Mouse (Mus musculus): Measurements from ENCODE around the gene Fkbp11. TPM values are rescaled to one million over a fixed set of nuclear protein-coding genes. Genes with fewer than 3 reads are reported as not detected.

The Fkbp11 gene
- total RNA-seq, 2 experiments from 2014 or later, result 5.5 to 6.9 TPM

Other genes starting within 250 kb of the Fkbp11 start
- not detected in 2 replicates for gene Lalba, start 245.5 kb downstream of the Fkbp11 start, total RNA-seq (2014; fragmentation: Nextera tagmentation)
- gene Lalba, start 245.5 kb downstream of the Fkbp11 start, total RNA-seq (2017), result not detected in 2 replicates
- gene Olfr279, start 235.8 kb downstream of the Fkbp11 start, total RNA-seq (2014; fragmentation: Nextera tagmentation), result not detected in 2 replicates
- gene Olfr279, start 235.8 kb downstream of the Fkbp11 start, total RNA-seq (2017), result not detected in 2 replicates
- 68.9 and 73.0 TPM in 2 replicates for gene Kansl2, start 193.9 kb downstream of the Fkbp11 start, total RNA-seq (2014; fragmentation: Nextera tagmentation)
- gene Kansl2, start 193.9 kb downstream of the Fkbp11 start, total RNA-seq (2017), result 54.4 and 57.7 TPM in 2 replicates
- 66.8 and 70.7 TPM in 2 replicates for gene Ccnt1, start 157.3 kb downstream of the Fkbp11 start, total RNA-seq (2014; fragmentation: Nextera tagmentation)
- gene Ccnt1, start 157.3 kb downstream of the Fkbp11 start, total RNA-seq (2017), result 80.8 and 88.3 TPM in 2 replicates
- not detected in 2 replicates for gene 4930415O20Rik, start 157.2 kb downstream of the Fkbp11 start, total RNA-seq (2014; fragmentation: Nextera tagmentation)
- gene 4930415O20Rik, start 157.2 kb downstream of the Fkbp11 start, total RNA-seq (2017), result not detected in 2 replicates
- 55.8 and 57.2 TPM in 2 replicates for gene Adcy6, start 118.1 kb downstream of the Fkbp11 start, total RNA-seq (2014; fragmentation: Nextera tagmentation)
- gene Adcy6, start 118.1 kb downstream of the Fkbp11 start, total RNA-seq (2017), result 28.8 and 45.9 TPM in 2 replicates
- gene Cacnb3, start 97.4 kb downstream of the Fkbp11 start, total RNA-seq (2014; fragmentation: Nextera tagmentation), result not detected in 2 replicates
- gene Cacnb3, start 97.4 kb downstream of the Fkbp11 start, total RNA-seq (2017), result not detected in 2 replicates
- gene Ddx23, start 65.3 kb downstream of the Fkbp11 start, total RNA-seq (2014; fragmentation: Nextera tagmentation), result 79.8 and 96.4 TPM in 2 replicates
- gene Ddx23, start 65.3 kb downstream of the Fkbp11 start, total RNA-seq (2017), result 152 and 181 TPM in 2 replicates
- 0.64 TPM in 1 of 2 replicates, not detected in the other for gene Rnd1, start 50.7 kb downstream of the Fkbp11 start, total RNA-seq (2014; fragmentation: Nextera tagmentation)
- 0.61 TPM in 1 of 2 replicates, not detected in the other for gene Rnd1, start 50.7 kb downstream of the Fkbp11 start, total RNA-seq (2017)
- not detected in 2 replicates for gene Ccdc65, start 20.0 kb downstream of the Fkbp11 start, total RNA-seq (2014; fragmentation: Nextera tagmentation)
- gene Ccdc65, start 20.0 kb downstream of the Fkbp11 start, total RNA-seq (2017), result not detected in 2 replicates
- gene Arf3, start 35.0 kb upstream of the Fkbp11 start, total RNA-seq (2014; fragmentation: Nextera tagmentation), result 22.5 and 23.2 TPM in 2 replicates
- 16.9 and 22.1 TPM in 2 replicates for gene Arf3, start 35.0 kb upstream of the Fkbp11 start, total RNA-seq (2017)
- not detected in 2 replicates for gene Wnt10b, start 50.0 kb upstream of the Fkbp11 start, total RNA-seq (2014; fragmentation: Nextera tagmentation)
- gene Wnt10b, start 50.0 kb upstream of the Fkbp11 start, total RNA-seq (2017), result not detected in 2 replicates
- not detected in 2 replicates for gene Wnt1, start 61.7 kb upstream of the Fkbp11 start, total RNA-seq (2014; fragmentation: Nextera tagmentation)
- gene Wnt1, start 61.7 kb upstream of the Fkbp11 start, total RNA-seq (2017), result not detected in 2 replicates
- gene Ddn, start 81.3 kb upstream of the Fkbp11 start, total RNA-seq (2014; fragmentation: Nextera tagmentation), result not detected in 2 replicates
- gene Ddn, start 81.3 kb upstream of the Fkbp11 start, total RNA-seq (2017), result 0.08 TPM in 1 of 2 replicates, not detected in the other
- gene Prkag1, start 103.3 kb upstream of the Fkbp11 start, total RNA-seq (2014; fragmentation: Nextera tagmentation), result 61.3 and 121 TPM in 2 replicates
- gene Prkag1, start 103.3 kb upstream of the Fkbp11 start, total RNA-seq (2017), result 120 and 143 TPM in 2 replicates
- gene Kmt2d, start 143.0 kb upstream of the Fkbp11 start, total RNA-seq (2014; fragmentation: Nextera tagmentation), result 55.2 and 72.7 TPM in 2 replicates
- 27.5 and 31.8 TPM in 2 replicates for gene Kmt2d, start 143.0 kb upstream of the Fkbp11 start, total RNA-seq (2017)
- gene Rhebl1, start 166.3 kb upstream of the Fkbp11 start, total RNA-seq (2014; fragmentation: Nextera tagmentation), result 17.4 and 25.2 TPM in 2 replicates
- 4.3 and 9.4 TPM in 2 replicates for gene Rhebl1, start 166.3 kb upstream of the Fkbp11 start, total RNA-seq (2017)
- not detected in 2 replicates for gene Dhh, start 170.3 kb upstream of the Fkbp11 start, total RNA-seq (2014; fragmentation: Nextera tagmentation)
- gene Dhh, start 170.3 kb upstream of the Fkbp11 start, total RNA-seq (2017), result not detected in 2 replicates
- 8.7 and 14.5 TPM in 2 replicates for gene Lmbr1l, start 190.0 kb upstream of the Fkbp11 start, total RNA-seq (2014; fragmentation: Nextera tagmentation)
- 5.7 and 12.0 TPM in 2 replicates for gene Lmbr1l, start 190.0 kb upstream of the Fkbp11 start, total RNA-seq (2017)
- 2,322 and 3,225 TPM in 2 replicates for gene Tuba1b, start 206.4 kb upstream of the Fkbp11 start, total RNA-seq (2014; fragmentation: Nextera tagmentation)
- gene Tuba1b, start 206.4 kb upstream of the Fkbp11 start, total RNA-seq (2017), result 801 and 969 TPM in 2 replicates
- gene Gm49450, start 225.4 kb upstream of the Fkbp11 start, total RNA-seq (2014; fragmentation: Nextera tagmentation), result not detected in 2 replicates
- gene Gm49450, start 225.4 kb upstream of the Fkbp11 start, total RNA-seq (2017), result not detected in 2 replicates
- 4.5 and 10.2 TPM in 2 replicates for gene Tuba1a, start 225.5 kb upstream of the Fkbp11 start, total RNA-seq (2014; fragmentation: Nextera tagmentation)
- gene Tuba1a, start 225.5 kb upstream of the Fkbp11 start, total RNA-seq (2017), result 9.7 and 16.0 TPM in 2 replicates

Data from megakaryocyte-erythroid progenitor cell, adult 5-6 weeks (primary cell).